Mouse (Mus musculus) heart, embryonic 14.5 days (tissue): ENCODE measurements around the gene Gnai2. TPM values are rescaled to one million over a fixed set of nuclear protein-coding genes. Genes with fewer than 3 reads are reported as not detected.

Experiments used
- ATAC-seq: fragments of 200-750 bp; cut with Nextera tagmentation; 2 replicates; pipeline ENCODE4 v1.8.0; 2017; ENCODE audit warnings: low read depth, moderate TSS enrichment; ENCODE audit not compliant: insufficient number of reproducible peaks, insufficient read depth, low FRiP score
- H3K27ac ChIP-seq, 2 experiments: fragments of 200-500 bp in 1 of 2; fragments of 300-500 bp in 1 of 2; sonication (generic) in 1 of 2; replicated peaks in 1 of 2; 2 replicates each; pipeline ENCODE4 v1.5.1; 2012 to 2014; ENCODE audit warnings: low read depth in 2 of 2, low read length in 2 of 2, control low read depth in 1 of 2, mild to moderate bottlenecking in 1 of 2, mixed read lengths in 1 of 2; ENCODE audit not compliant: control insufficient read depth in 1 of 2, insufficient read depth in 1 of 2
- H3K27me3 ChIP-seq: fragments of 300-500 bp; sonication (generic); 2 replicates; pipeline ENCODE4 v1.6.1; 2014; ENCODE audit warnings: mild to moderate bottlenecking, low read length, control low read depth; ENCODE audit not compliant: control insufficient read depth, insufficient read depth
- H3K36me3 ChIP-seq: fragments of 300-500 bp; sonication (generic); 2 replicates; pipeline ENCODE4 v1.6.1; 2014; ENCODE audit warnings: mild to moderate bottlenecking, control low read depth, low read length, mixed read lengths; ENCODE audit not compliant: control insufficient read depth, insufficient read depth
- H3K4me1 ChIP-seq, 2 experiments: fragments of 200-500 bp in 1 of 2; fragments of 300-500 bp in 1 of 2; sonication (generic) in 1 of 2; 2 replicates each; pipeline ENCODE4 v1.6.1; 2012 to 2014; ENCODE audit warnings: low read length in 2 of 2, control low read depth in 1 of 2, mixed read lengths in 1 of 2; ENCODE audit not compliant: control insufficient read depth in 2 of 2, insufficient read depth in 2 of 2
- H3K4me2 ChIP-seq: fragments of 300-500 bp; sonication (generic); 2 replicates; pipeline ENCODE4 v1.6.1; 2014; ENCODE audit warnings: mild to moderate bottlenecking, low read length
- H3K4me3 ChIP-seq, 2 experiments: fragments of 200-500 bp in 1 of 2; fragments of 300-500 bp in 1 of 2; sonication (generic) in 1 of 2; 2 replicates each; pipeline ENCODE4 v1.5.1; 2012 to 2014; ENCODE audit warnings: low read length in 2 of 2, mild to moderate bottlenecking in 2 of 2, control low read depth in 1 of 2, low read depth in 1 of 2, moderate library complexity in 1 of 2; ENCODE audit not compliant: control insufficient read depth in 1 of 2, insufficient read depth in 1 of 2
- H3K9ac ChIP-seq: fragments of 300-500 bp; sonication (generic); 2 replicates; pipeline ENCODE4 v1.6.1; 2014; ENCODE audit warnings: mild to moderate bottlenecking, low read length
- H3K9me3 ChIP-seq: fragments of 300-500 bp; sonication (generic); 2 replicates; pipeline ENCODE4 v1.6.1; 2016; ENCODE audit warnings: low read length, control low read depth; ENCODE audit not compliant: control insufficient read depth
- WGBS: fragments of 180-500 bp; shearing (Covaris S2); extraction: QIAGEN DNeasy Blood & Tissue Kit; methylation state at CpG from one replicate; pipeline ENCODE4 v1.1.7; 2014; 5-methylcytosine and 5-hydroxymethylcytosine counted together
- polyA plus RNA-seq: library from polyadenylated mRNA; unstranded; fragments of >200 nt; fragmentation: Nextera tagmentation; extraction: Ambion mirVana; gene quantifications from 2 replicates; pipeline ENCODE4 v1.2.1, GENCODE M21; 2014

Gene Gnai2
- polyA plus RNA-seq, 1 experiment from 2014 or later = 410 TPM

DNA sequence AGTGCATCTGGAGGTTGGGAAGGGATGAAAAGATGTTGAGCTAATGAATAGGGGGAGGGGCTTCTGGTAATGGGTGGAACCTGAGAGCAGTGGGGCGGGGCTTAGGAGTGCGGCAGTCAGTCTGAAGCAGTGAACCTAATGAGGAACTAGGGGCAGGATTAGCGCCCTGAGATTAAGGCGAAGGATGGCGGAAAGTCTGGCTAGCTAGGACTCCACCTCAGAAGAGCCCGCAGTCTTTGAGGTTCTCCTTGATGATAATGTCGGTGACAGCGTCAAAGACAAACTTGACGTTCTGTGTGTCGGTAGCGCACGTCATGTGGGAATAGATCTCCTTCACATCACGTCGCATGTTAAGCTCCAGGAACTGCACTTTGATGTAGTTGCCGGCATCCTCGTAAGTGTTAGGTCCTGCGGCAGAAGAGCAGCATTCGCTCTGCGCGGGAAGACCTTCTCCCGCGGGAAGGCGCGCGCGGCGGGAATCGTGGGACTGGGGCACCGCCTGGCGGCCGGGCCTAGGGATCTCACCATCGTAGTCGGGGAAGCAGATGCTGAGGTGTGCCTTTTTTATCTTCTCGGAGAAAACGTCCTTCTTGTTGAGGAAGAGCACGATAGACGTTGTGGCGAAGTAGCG is 40.6 kb upstream of the Gnai2 start:
- peak overlapping the region; percentile 52 for H3K9ac ChIP-seq
- no peaks in the 10 kb centered on the region for H3K9me3 ChIP-seq
- no peak overlapping the region for H3K27ac ChIP-seq
- WGBS = under 1% methylated on average over 39 of the region's 39 CpGs
- no peaks in the 10 kb centered on the region for H3K36me3 ChIP-seq
- peak overlapping the region; percentile 25 to 32 for H3K4me3 ChIP-seq
- peaks cover 41% of the 10 kb centered on the region for H3K27me3 ChIP-seq
- peak overlapping the region; percentile 69 for H3K4me2 ChIP-seq
- peaks cover 3 to 10% of the 10 kb centered on the region in 2 experiments; a peak in 3 of 4 replicates for H3K4me1 ChIP-seq
- ATAC-seq = no peak

DNA sequence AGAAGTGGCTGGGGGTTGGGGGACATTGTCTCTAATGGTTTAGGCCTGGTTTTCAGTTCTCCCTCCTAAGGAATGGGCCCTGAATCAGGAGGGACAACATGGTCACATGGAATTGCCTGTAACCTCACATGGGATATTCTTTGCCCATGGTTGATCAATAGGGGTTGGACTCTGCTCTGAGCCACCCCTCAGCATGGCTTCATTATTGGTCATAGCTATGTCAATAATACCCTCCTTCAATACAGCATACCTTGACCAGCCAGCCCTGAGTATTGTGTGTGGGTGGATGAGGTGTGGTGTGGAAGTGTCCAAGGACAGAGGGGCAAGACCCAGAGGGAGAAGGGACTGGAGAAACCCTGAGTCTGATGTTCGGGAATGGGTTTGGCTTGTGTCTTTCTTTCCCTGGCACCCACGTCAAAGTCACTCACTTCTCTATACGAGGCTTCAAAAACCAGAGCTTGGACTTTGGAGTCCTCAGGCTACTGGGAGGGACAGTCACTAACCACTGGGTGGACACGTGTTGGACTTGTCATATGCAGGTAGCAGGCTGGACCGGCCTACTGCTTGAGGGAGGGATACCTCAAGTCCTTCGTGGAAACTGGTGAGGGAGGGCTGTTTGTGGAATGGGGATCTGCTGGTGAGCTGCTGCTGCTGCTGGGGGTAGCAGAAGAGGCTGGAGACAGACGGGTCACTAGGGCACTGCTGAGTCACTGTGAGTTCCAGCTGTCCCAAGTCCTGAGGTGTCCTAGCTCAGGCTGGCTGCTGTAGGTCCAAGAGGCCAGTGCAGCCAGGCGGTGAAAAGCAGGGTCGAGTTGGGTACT is 39.7 kb upstream of the Gnai2 start:
- no peaks in the 10 kb centered on the region for H3K36me3 ChIP-seq
- no peak for ATAC-seq
- peaks cover 37% of the 10 kb centered on the region for H3K27me3 ChIP-seq
- no peak overlapping the region for H3K9ac ChIP-seq
- H3K27ac ChIP-seq = no peak overlapping the region
- no peak overlapping the region for H3K4me2 ChIP-seq
- peaks cover 10 to 15% of the 10 kb centered on the region in 2 experiments for H3K4me1 ChIP-seq
- no peaks in the 10 kb centered on the region for H3K9me3 ChIP-seq
- H3K4me3 ChIP-seq = no peak overlapping the region
- WGBS = 63% methylated on average over 9 of the region's 9 CpGs

DNA sequence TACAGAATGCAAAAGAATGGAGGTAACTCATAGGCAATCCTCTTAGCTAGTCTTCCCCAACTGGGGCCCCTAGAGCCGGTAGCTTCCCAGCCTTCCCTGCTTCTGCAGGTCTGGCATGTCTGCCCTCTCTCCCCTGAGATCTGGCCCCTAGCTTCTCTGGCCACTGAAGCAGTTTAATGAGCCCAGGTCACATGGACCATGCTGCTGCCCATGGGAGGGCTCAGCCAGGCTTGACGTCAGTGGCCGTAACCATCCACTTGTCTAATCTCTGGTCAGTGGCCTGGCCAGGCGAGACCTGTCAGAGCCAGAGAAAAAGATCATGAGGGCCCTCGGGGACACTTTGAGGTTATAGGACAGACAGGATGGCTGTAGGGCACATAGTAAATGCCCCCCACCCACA is 35.1 kb upstream of the Gnai2 start:
- peaks cover 24% of the 10 kb centered on the region for H3K27me3 ChIP-seq
- no peaks in the 10 kb centered on the region for H3K9me3 ChIP-seq
- H3K9ac ChIP-seq = no peak overlapping the region
- H3K4me3 ChIP-seq = no peak overlapping the region
- no peak overlapping the region for H3K4me2 ChIP-seq
- H3K27ac ChIP-seq = no peak overlapping the region; a peak in 1 of 4 replicates
- no peaks in the 10 kb centered on the region for H3K36me3 ChIP-seq
- WGBS = 32% methylated on average over 5 of the region's 5 CpGs
- peaks cover 33 to 34% of the 10 kb centered on the region in 2 experiments for H3K4me1 ChIP-seq
- no peak for ATAC-seq

DNA sequence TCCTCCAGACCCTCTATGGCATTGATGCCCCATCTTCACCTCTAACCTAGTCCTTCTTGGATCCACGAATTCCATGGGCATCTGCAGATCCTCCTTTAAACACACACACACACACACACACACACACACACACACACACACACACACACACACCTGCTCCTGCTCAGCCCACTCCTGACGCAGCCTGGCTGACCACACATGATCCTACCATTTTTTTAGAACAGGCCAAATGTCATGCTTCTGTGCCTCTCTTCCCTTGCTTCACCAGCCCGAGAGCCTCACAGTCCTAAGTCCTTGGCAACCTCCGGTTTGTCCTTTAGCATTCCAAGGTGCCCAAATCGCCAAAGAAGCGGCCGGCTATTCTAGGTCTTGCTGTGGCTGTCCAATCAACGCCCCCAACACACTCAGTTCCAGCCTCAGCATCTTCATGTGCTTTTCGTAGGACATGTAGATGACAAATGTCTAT is 34.3 kb upstream of the Gnai2 start, which contains the start of gene Slc38a3:
Gene Slc38a3, minus strand, starts transcription at position 51 of the 466 bp plus-strand sequence.
- no peak within 1 kb of the TSS; a peak in 1 of 4 replicates for H3K27ac ChIP-seq
- WGBS = 88% methylated on average over 9 of the region's 9 CpGs
- H3K9me3 ChIP-seq = no peaks in the 10 kb centered on the region
- no peak within 1 kb of the TSS for H3K4me3 ChIP-seq
- H3K27me3 ChIP-seq = peaks cover 19% of the 10 kb centered on the region
- no peaks in the 10 kb centered on the region for H3K36me3 ChIP-seq
- H3K9ac ChIP-seq = no peak within 1 kb of the TSS
- ATAC-seq = no peak
- H3K4me1 ChIP-seq = peaks cover 33 to 34% of the 10 kb centered on the region in 2 experiments
- H3K4me2 ChIP-seq = no peak within 1 kb of the TSS

DNA sequence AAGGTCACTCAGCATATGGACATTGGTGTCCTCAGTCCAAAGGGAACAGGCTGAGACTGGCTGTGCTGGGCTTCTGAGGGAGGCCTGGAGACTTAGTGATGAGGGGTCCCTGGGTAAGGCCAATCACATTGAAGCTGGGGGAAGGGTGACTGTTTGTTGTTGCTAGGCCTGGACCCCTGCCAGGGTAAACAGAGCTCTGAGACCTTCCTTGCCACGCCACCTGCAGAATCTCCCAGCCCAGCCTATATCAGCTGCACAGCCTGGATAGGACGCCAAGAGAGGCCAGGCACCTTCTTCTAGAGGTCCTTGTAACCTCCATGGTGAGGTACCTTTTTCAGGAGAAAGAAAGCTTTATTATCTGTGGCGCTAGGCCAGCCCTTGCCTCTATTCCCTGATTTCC is 33.7 kb upstream of the Gnai2 start:
- Histone ChIP-seq H3K27ac (no peak overlapping the region), H3K4me2 (no peak overlapping the region), H3K4me1 (peaks cover 33 to 34% of the 10 kb centered on the region in 2 experiments), H3K9ac (no peak overlapping the region), H3K9me3 (no peaks in the 10 kb centered on the region), H3K27me3 (peaks cover 16% of the 10 kb centered on the region), H3K4me3 (no peak overlapping the region), H3K36me3 (no peaks in the 10 kb centered on the region)
- WGBS = 69% methylated on average over 3 of the region's 3 CpGs
- no peak for ATAC-seq

DNA sequence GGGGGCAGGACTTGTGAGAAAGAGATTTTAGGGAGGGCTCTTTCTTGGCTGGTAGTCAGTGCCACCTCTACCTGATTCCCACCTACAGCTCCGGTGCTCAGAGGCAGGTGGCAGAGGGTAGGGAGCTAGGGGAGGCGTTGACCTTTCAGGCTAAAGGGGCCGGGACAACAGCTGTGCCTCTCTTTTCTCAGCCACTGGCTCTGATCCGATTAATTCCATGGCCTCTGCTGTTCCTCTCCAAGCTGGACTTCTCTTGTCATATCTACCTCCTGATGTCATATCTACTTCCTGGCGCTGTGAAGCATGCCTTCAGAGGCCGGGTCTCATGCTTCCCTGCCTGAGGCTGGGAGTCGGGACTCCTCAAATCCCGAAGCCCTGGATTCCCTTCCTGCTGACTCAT is 32.8 kb upstream of the Gnai2 start:
- Histone ChIP-seq H3K9ac (peak overlapping the region; percentile 66; the same call in 1 of the 2 replicates), H3K27me3 (peaks cover 16% of the 10 kb centered on the region), H3K4me2 (peak overlapping the region; percentile 85), H3K4me1 (peaks cover 33 to 34% of the 10 kb centered on the region in 2 experiments), H3K4me3 (no peak overlapping the region), H3K36me3 (no peaks in the 10 kb centered on the region), H3K27ac (no peak overlapping the region), H3K9me3 (no peaks in the 10 kb centered on the region)
- ATAC-seq = no peak
- 35% methylated on average over 8 of the region's 8 CpGs for WGBS

DNA sequence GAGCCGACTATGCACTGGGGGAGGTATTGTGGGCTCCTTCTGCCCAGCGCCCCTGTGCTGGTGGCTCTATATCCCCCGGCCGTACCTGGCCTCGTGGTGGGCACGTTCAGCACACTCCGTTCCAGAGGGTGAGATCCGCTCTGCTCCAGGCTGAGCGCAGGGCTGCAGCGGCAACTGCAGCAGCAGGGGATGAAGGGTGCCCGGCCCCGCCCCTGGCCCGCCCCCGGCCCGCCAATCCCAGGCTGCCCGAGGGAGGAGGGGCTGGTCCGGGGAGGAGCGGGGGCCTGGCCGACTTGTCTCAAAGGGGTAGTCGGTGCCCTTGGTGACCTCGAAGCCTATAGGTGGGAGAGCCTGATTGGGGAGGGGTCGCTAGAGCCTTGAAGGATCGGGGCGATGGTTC is 32.1 kb upstream of the Gnai2 start:
- Histone ChIP-seq H3K4me3 (peak overlapping the region; percentile 40 to 52), H3K27me3 (peaks cover 16% of the 10 kb centered on the region), H3K9ac (peak overlapping the region; percentile 66), H3K4me2 (peak overlapping the region; percentile 85), H3K36me3 (no peaks in the 10 kb centered on the region), H3K4me1 (peaks cover 33 to 34% of the 10 kb centered on the region in 2 experiments), H3K27ac (no peak overlapping the region), H3K9me3 (no peaks in the 10 kb centered on the region)
- WGBS = 2% methylated on average over 24 of the region's 24 CpGs
- ATAC-seq = peak; percentile 89
